Comparison of ENCODE assay signal across 8 mouse cellular contexts in the genomic region with DNA sequence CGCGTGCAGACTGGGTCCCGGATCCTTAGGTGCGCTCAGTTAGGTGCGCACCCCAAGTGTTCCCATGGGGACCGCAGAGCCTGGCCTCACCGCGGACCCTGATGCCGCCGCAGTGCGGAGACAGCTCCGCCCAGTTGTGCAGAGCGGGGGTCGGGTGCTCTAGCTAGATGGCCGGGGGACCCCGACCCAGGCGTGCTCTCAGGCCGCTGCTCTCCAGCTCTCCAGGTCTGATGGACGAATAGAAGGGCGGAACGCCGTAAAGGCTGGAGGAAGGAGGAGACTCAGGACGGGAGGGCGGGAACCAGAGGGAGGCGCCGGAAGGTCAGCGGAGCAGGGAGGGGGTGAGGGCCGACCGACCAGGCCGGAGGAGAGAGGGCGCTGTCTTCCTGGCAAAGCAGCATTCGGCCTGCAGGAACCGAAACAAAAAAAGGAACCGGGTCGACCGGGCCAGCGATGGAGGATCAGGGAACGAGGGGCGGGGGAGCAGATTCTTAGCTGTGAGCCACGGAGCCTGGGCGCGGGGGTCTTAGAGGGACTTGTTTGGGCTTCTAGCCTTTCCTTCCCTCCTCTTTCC. TPM values are rescaled to one million over a fixed set of nuclear protein-coding genes. Genes with fewer than 3 reads are reported as not detected.
DNase-seq lines count a peak whose midpoint lies in the region; ATAC-seq and TF ChIP-seq lines count a peak whose summit lies in the region.

A gene (minus strand): TSS at position 220 of the 574 bp plus-strand sequence.

- H3K36me3 ChIP-seq in spleen, adult 2 months (ENCODE audit: control insufficient read depth, insufficient read depth, low read length), result no peaks in the 10 kb centered on the region
- H3K36me3 ChIP-seq in intestine, embryonic 15.5 days, result no peaks in the 10 kb centered on the region
- no peaks in the 10 kb centered on the region for H3K36me3 ChIP-seq in liver, embryonic 16.5 days (ENCODE audit: control insufficient read depth, insufficient read depth)
- no peaks in the 10 kb centered on the region for H3K36me3 ChIP-seq in neural tube, embryonic 11.5 days (ENCODE audit: control insufficient read depth, insufficient read depth, low read length)

- WGBS in spleen, adult 2 months, result 3% methylated on average over 42 of the region's 42 CpGs
- WGBS in intestine, embryonic 15.5 days, result under 1% methylated on average over 42 of the region's 42 CpGs
- WGBS in liver, embryonic 16.5 days (ENCODE audit: insufficient replicate concordance), result under 1% methylated on average over 42 of the region's 42 CpGs
- WGBS in neural tube, embryonic 11.5 days, result 1% methylated on average over 42 of the region's 42 CpGs

- no peak for TF ChIP-seq CTCF in spleen, adult 2 months (IDR thresholded peaks at IDR 0.05; ENCODE audit: extremely low read depth, insufficient read depth, insufficient read length, insufficient replicate concordance)

- peaks cover 25% of the 10 kb centered on the region for H3K27me3 ChIP-seq in spleen, adult 2 months (ENCODE audit: control insufficient read depth, insufficient read depth, low read length)
- H3K27me3 ChIP-seq in intestine, embryonic 15.5 days (replicated peaks), result peaks cover 80% of the 10 kb centered on the region
- peaks cover 79% of the 10 kb centered on the region for H3K27me3 ChIP-seq in liver, embryonic 16.5 days (ENCODE audit: control insufficient read depth, insufficient read depth, low read depth, low read length)
- peaks cover 53% of the 10 kb centered on the region for H3K27me3 ChIP-seq in neural tube, embryonic 11.5 days (ENCODE audit: control insufficient read depth, insufficient read depth, low read length)

- peak within 1 kb of the TSS; percentile 52 for H3K4me3 ChIP-seq in spleen, adult 2 months (ENCODE audit: extremely low read depth, insufficient read depth, insufficient read length)
- peak within 1 kb of the TSS; percentile 77 for H3K4me3 ChIP-seq in brown adipose tissue, adult 24 weeks (ENCODE audit: insufficient read depth, low read depth, low read length)
- peak within 1 kb of the TSS; percentile 48 for H3K4me3 ChIP-seq in intestine, embryonic 15.5 days (replicated peaks)
- H3K4me3 ChIP-seq in liver, embryonic 16.5 days (ENCODE audit: low read depth, low read length), result peak within 1 kb of the TSS; percentile 56
- H3K4me3 ChIP-seq in neural tube, embryonic 11.5 days (ENCODE audit: low read depth, low read length), result peak within 1 kb of the TSS; percentile 41

- TF ChIP-seq POLR2A in spleen, adult 2 months (IDR thresholded peaks at IDR 0.05; ENCODE audit: low read depth, low read length), result no peak

- peak; percentile 90 for ATAC-seq in granulocyte monocyte progenitor cell, adult 5-6 weeks (replicated peaks; ENCODE audit: poor library complexity, severe bottlenecking)
- peak; percentile 87 for ATAC-seq in intestine, embryonic 15.5 days
- ATAC-seq in liver, embryonic 16.5 days (ENCODE audit: low read depth), result peak; percentile 72
- peak; percentile 77 for ATAC-seq in neural tube, embryonic 11.5 days (ENCODE audit: insufficient read depth, low FRiP score, low TSS enrichment)

- H3K4me1 ChIP-seq in spleen, adult 2 months (ENCODE audit: control insufficient read depth, insufficient read depth, insufficient read length), result peaks cover 4% of the 10 kb centered on the region; the same call in 1 of the 2 replicates
- no peaks in the 10 kb centered on the region; the same call in 1 of the 2 replicates for H3K4me1 ChIP-seq in brown adipose tissue, adult 24 weeks (ENCODE audit: control insufficient read depth, insufficient read depth, insufficient read length, low read length)
- peaks cover 8% of the 10 kb centered on the region for H3K4me1 ChIP-seq in intestine, embryonic 15.5 days (replicated peaks)
- H3K4me1 ChIP-seq in liver, embryonic 16.5 days (ENCODE audit: control insufficient read depth, low read depth, low read length), result no peaks in the 10 kb centered on the region
- 0 out of 2 replicates have a peak, but pooled peaks cover 8% of the 10 kb centered on the region for H3K4me1 ChIP-seq in neural tube, embryonic 11.5 days (ENCODE audit: control insufficient read depth, insufficient read depth, low read length)

- peak in 1 of 2 experiments; percentile 28 for DNase-seq in spleen, adult 2 months (ENCODE audit: low read depth in 1 of 2, low spot score in 2 of 2)
- DNase-seq in spleen, postnatal 14 days (ENCODE audit: low spot score in 2 of 2), result no peak
- peak; percentile 81 for DNase-seq in neural tube, embryonic 11.5 days (ENCODE audit: low spot score)
- no peak for DNase-seq in frontal cortex, postnatal 14 days (ENCODE audit: low spot score in 2 of 2)

- peak within 1 kb of the TSS; percentile 94 for H3K4me2 ChIP-seq in intestine, embryonic 15.5 days (replicated peaks)
- peak within 1 kb of the TSS; percentile 70 for H3K4me2 ChIP-seq in liver, embryonic 16.5 days (ENCODE audit: low read depth, low read length)
- H3K4me2 ChIP-seq in neural tube, embryonic 11.5 days (ENCODE audit: low read depth), result peak within 1 kb of the TSS; percentile 76

- no peak within 1 kb of the TSS for H3K27ac ChIP-seq in spleen, adult 2 months (ENCODE audit: insufficient read depth, low read length)
- peak within 1 kb of the TSS; percentile 76 for H3K27ac ChIP-seq in brown adipose tissue, adult 24 weeks (replicated peaks; ENCODE audit: low read depth, low read length)
- no peak within 1 kb of the TSS for H3K27ac ChIP-seq in intestine, embryonic 15.5 days
- H3K27ac ChIP-seq in liver, embryonic 16.5 days (ENCODE audit: low read length), result no peak within 1 kb of the TSS
- H3K27ac ChIP-seq in neural tube, embryonic 11.5 days (ENCODE audit: low read depth, low read length), result peak within 1 kb of the TSS; percentile 45

- H3K9me3 ChIP-seq in intestine, embryonic 15.5 days, result no peaks in the 10 kb centered on the region
- H3K9me3 ChIP-seq in liver, embryonic 16.5 days (replicated peaks; ENCODE audit: control insufficient read depth, low read length), result no peaks in the 10 kb centered on the region
- H3K9me3 ChIP-seq in neural tube, embryonic 11.5 days (ENCODE audit: control insufficient read depth, low read length), result no peaks in the 10 kb centered on the region

- H3K9ac ChIP-seq in intestine, embryonic 15.5 days, result peak within 1 kb of the TSS; percentile 28
- no peak within 1 kb of the TSS for H3K9ac ChIP-seq in liver, embryonic 16.5 days (ENCODE audit: low read depth, low read length)
- H3K9ac ChIP-seq in neural tube, embryonic 11.5 days (ENCODE audit: low read length), result peak within 1 kb of the TSS; percentile 12; the same call in 1 of the 2 replicates

RNA-seq across cellular contexts. Expression of the gene that starts here (rescaled TPM):
- polyA plus RNA-seq in spleen, adult 2 months (2012; rRNA removed), result not detected in 2 replicates
- 14.0 and 20.7 TPM in 2 replicates for polyA plus RNA-seq in brown adipose tissue, adult 24 weeks (2012; ENCODE audit: insufficient read depth, insufficient read length, missing spikeins)
- not detected in 2 replicates for total RNA-seq in granulocyte monocyte progenitor cell, adult 5-6 weeks (2014; fragmentation: Nextera tagmentation)
- total RNA-seq in granulocyte monocyte progenitor cell, adult 5-6 weeks (2017), result 0.30 TPM in 1 of 2 replicates, not detected in the other
- polyA plus RNA-seq in intestine, embryonic 15.5 days (2015; fragmentation: Nextera tagmentation; extraction: Ambion mirVana), result 0.19 and 0.40 TPM in 2 replicates
- polyA plus RNA-seq in liver, embryonic 16.5 days (2015; fragmentation: Nextera tagmentation; extraction: Ambion mirVana), result 0.22 and 0.24 TPM in 2 replicates
- 32.7 and 34.9 TPM in 2 replicates for polyA plus RNA-seq in neural tube, embryonic 11.5 days (2014; fragmentation: Nextera tagmentation; extraction: Ambion mirVana)

Comparison
In these comparisons a context has a peak if more than half of its experiments do, and no peak if none do; other contexts are left out.
1. RNA of the gene that starts here (polyA plus RNA-seq): 32.7 to 34.9 TPM in neural tube, embryonic 11.5 days and 14.0 to 20.7 TPM in brown adipose tissue, adult 24 weeks; 0.19 to 0.40 TPM in intestine, embryonic 15.5 days, 0.22 to 0.24 TPM in liver, embryonic 16.5 days and not detected in spleen, adult 2 months; every median in the first group is over 10 times any median in the second.
2. Peak in ATAC-seq in granulocyte monocyte progenitor cell, adult 5-6 weeks; RNA of the gene not detected or under 1 TPM.
3. Peak in ATAC-seq, H3K4me3 ChIP-seq, H3K9ac ChIP-seq and H3K4me2 ChIP-seq in intestine, embryonic 15.5 days; RNA of the gene not detected or under 1 TPM.
4. Peak in ATAC-seq, H3K4me3 ChIP-seq and H3K4me2 ChIP-seq in liver, embryonic 16.5 days; RNA of the gene not detected or under 1 TPM.
5. H3K27ac ChIP-seq: peak in brown adipose tissue, adult 24 weeks (single experiment) and neural tube, embryonic 11.5 days (single experiment); none in spleen, adult 2 months (single experiment), intestine, embryonic 15.5 days (single experiment) and liver, embryonic 16.5 days (single experiment).
6. Peak in every context shown above with its lines, with median percentiles within 50 percentile points of each other: H3K4me3 ChIP-seq, ATAC-seq and H3K4me2 ChIP-seq.